Mouse (Mus musculus): ENCODE data around the gene Olfr190. TPM values are rescaled to one million over a fixed set of nuclear protein-coding genes. Genes with fewer than 3 reads are reported as not detected.
"Not testable (repeated sequence)": the region's sequence is repeated elsewhere in the genome, so short reads cannot be mapped to it uniquely, and the experiment has no call there.

Gene Olfr190
- not detected in 2 replicates for polyA plus RNA-seq (2014; fragmentation: Nextera tagmentation; extraction: Ambion mirVana)

GRCm38 (mm10) chr16:59077905-59078304, at the start of gene Olfr190:
Gene Olfr190, minus strand, starts transcription at chr16:59078005.
- H3K27ac ChIP-seq, result no peak within 1 kb of the TSS
- no peak within 1 kb of the TSS for H3K9ac ChIP-seq
- H3K4me3 ChIP-seq (replicated peaks; ENCODE audit: low read length), result no peak within 1 kb of the TSS
- no peaks in the 10 kb centered on the region for H3K9me3 ChIP-seq (ENCODE audit: control insufficient read depth, low read length)
- H3K4me2 ChIP-seq (replicated peaks), result no peak within 1 kb of the TSS
- DNase-seq (ENCODE audit: low spot score), result no peak
- ATAC-seq (ENCODE audit: low FRiP score), result no peak
- WGBS, result 96% methylated on average over 5 of the region's 5 CpGs
- no peaks in the 10 kb centered on the region for H3K36me3 ChIP-seq (replicated peaks; ENCODE audit: control insufficient read depth, insufficient read depth)
- H3K4me1 ChIP-seq (replicated peaks; ENCODE audit: control insufficient read depth, insufficient read depth, low read length), result no peaks in the 10 kb centered on the region
- H3K27me3 ChIP-seq (ENCODE audit: control insufficient read depth, insufficient read depth, low read length), result no peaks in the 10 kb centered on the region

DNA sequence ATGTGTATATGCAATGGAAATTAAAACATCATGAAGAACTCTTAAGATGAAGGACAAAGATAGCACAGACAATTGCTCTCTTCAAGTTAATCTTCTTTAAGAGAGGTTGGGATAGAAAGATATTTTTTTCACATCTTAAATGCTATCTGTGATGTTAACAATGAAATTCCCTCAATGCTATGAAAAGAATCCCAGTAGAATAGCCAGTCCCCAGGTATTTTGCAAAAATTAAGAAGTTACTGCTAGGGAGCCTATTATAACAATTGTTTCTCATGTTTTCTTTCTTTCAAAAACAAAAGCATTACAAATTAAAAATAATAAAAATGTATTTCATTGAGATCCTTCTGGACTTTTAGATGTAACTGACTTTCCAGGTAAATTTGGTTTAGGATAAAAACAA, 43.2 kb upstream of the Olfr190 start, which contains the start of gene Olfr194:
TSS of gene Olfr194 (minus strand) at position 101 of the 400 bp plus-strand sequence.
- no peak for DNase-seq (ENCODE audit: low spot score)
- Histone ChIP-seq H3K4me2 (replicated peaks) (no peak within 1 kb of the TSS), H3K4me3 (replicated peaks; ENCODE audit: low read length) (no peak within 1 kb of the TSS), H3K9ac (no peak within 1 kb of the TSS), H3K4me1 (replicated peaks; ENCODE audit: control insufficient read depth, insufficient read depth, low read length) (no peaks in the 10 kb centered on the region), H3K27me3 (ENCODE audit: control insufficient read depth, insufficient read depth, low read length) (no peaks in the 10 kb centered on the region), H3K27ac (no peak within 1 kb of the TSS), H3K36me3 (replicated peaks; ENCODE audit: control insufficient read depth, insufficient read depth) (no peaks in the 10 kb centered on the region), H3K9me3 (ENCODE audit: control insufficient read depth, low read length) (no peaks in the 10 kb centered on the region)
- ATAC-seq (ENCODE audit: low FRiP score), result no peak

- no peaks in the 10 kb centered on the region for H3K4me1 ChIP-seq (replicated peaks; ENCODE audit: control insufficient read depth, insufficient read depth, low read length)
- ATAC-seq (ENCODE audit: low FRiP score), result no peak
Measured at GRCm38 (mm10) chr16:59111781-59112180, 34.0 kb upstream of the Olfr190 start, which contains the start of gene Olfr193. Gene Olfr193, minus strand, starts transcription at chr16:59111881.

GRCm38 (mm10) chr16:59108522-59108921, 30.7 kb upstream of the Olfr190 start:
- not testable (repeated sequence) for H3K4me3 ChIP-seq (replicated peaks; ENCODE audit: low read length); DNase-seq (ENCODE audit: low spot score); H3K36me3 ChIP-seq (replicated peaks; ENCODE audit: control insufficient read depth, insufficient read depth); H3K27ac ChIP-seq; H3K27me3 ChIP-seq (ENCODE audit: control insufficient read depth, insufficient read depth, low read length); ATAC-seq (ENCODE audit: low FRiP score); H3K4me1 ChIP-seq (replicated peaks; ENCODE audit: control insufficient read depth, insufficient read depth, low read length); H3K9ac ChIP-seq; H3K9me3 ChIP-seq (ENCODE audit: control insufficient read depth, low read length); H3K4me2 ChIP-seq (replicated peaks)
- WGBS, result 71% methylated on average over 5 of the region's 5 CpGs

More at GRCm38 (mm10) chr16:59111781-59112180, 34.0 kb upstream of the Olfr190 start, which contains the start of gene Olfr193:
- Histone ChIP-seq H3K4me2 (replicated peaks) (no peak within 1 kb of the TSS), H3K4me3 (replicated peaks; ENCODE audit: low read length) (no peak within 1 kb of the TSS), H3K36me3 (replicated peaks; ENCODE audit: control insufficient read depth, insufficient read depth) (no peaks in the 10 kb centered on the region), H3K9ac (no peak within 1 kb of the TSS), H3K9me3 (ENCODE audit: control insufficient read depth, low read length) (no peaks in the 10 kb centered on the region), H3K27ac (no peak within 1 kb of the TSS), H3K27me3 (ENCODE audit: control insufficient read depth, insufficient read depth, low read length) (no peaks in the 10 kb centered on the region)
- DNase-seq (ENCODE audit: low spot score), result no peak
- 70% methylated on average over 1 of the region's 1 CpGs for WGBS

DNA sequence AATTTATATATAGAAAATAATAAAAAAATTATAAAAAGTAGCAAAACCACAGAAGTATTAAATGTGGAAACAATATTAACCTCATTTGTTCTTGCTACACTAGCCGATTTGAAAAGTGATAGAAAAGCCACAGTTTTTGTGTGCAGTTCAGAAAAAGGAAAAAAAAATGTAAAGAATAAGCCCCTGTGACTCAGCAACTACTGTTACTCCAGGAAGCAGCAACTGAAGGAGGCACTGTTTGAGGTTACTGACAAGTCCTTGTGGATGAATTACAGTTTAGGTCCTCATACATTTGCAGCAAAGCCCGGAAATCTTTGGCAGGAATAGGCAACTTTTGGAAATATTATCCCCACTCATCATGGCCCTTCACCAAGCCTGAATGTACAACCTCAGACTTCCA, 27.5 kb upstream of the Olfr190 start:
- Histone ChIP-seq H3K27ac (no peak overlapping the region), H3K9me3 (ENCODE audit: control insufficient read depth, low read length) (no peaks in the 10 kb centered on the region), H3K27me3 (ENCODE audit: control insufficient read depth, insufficient read depth, low read length) (no peaks in the 10 kb centered on the region), H3K4me1 (replicated peaks; ENCODE audit: control insufficient read depth, insufficient read depth, low read length) (no peaks in the 10 kb centered on the region), H3K36me3 (replicated peaks; ENCODE audit: control insufficient read depth, insufficient read depth) (no peaks in the 10 kb centered on the region), H3K4me3 (replicated peaks; ENCODE audit: low read length) (no peak overlapping the region), H3K4me2 (replicated peaks) (no peak overlapping the region), H3K9ac (no peak overlapping the region)
- DNase-seq (ENCODE audit: low spot score) (no peak), ATAC-seq (ENCODE audit: low FRiP score) (no peak)
- WGBS, result 88% methylated on average over 2 of the region's 2 CpGs

- H3K27me3 ChIP-seq (ENCODE audit: control insufficient read depth, insufficient read depth, low read length); H3K4me1 ChIP-seq (replicated peaks; ENCODE audit: control insufficient read depth, insufficient read depth, low read length); H3K4me2 ChIP-seq (replicated peaks); ATAC-seq (ENCODE audit: low FRiP score); DNase-seq (ENCODE audit: low spot score); H3K9ac ChIP-seq; H3K4me3 ChIP-seq (replicated peaks; ENCODE audit: low read length); H3K9me3 ChIP-seq (ENCODE audit: control insufficient read depth, low read length); H3K27ac ChIP-seq; H3K36me3 ChIP-seq (replicated peaks; ENCODE audit: control insufficient read depth, insufficient read depth): not testable (repeated sequence)
- 36% methylated on average over 1 of the region's 1 CpGs for WGBS
Measured at GRCm38 (mm10) chr16:59089722-59090121, 11.9 kb upstream of the Olfr190 start, which contains the start of gene Olfr191. Gene Olfr191, minus strand, starts transcription at chr16:59089822.

GRCm38 (mm10) chr16:59081113-59081512, 3.3 kb upstream of the Olfr190 start:
- WGBS, result 92% methylated on average over 2 of the region's 2 CpGs
- H3K27me3 ChIP-seq (ENCODE audit: control insufficient read depth, insufficient read depth, low read length); DNase-seq (ENCODE audit: low spot score): not testable (repeated sequence)

DNA sequence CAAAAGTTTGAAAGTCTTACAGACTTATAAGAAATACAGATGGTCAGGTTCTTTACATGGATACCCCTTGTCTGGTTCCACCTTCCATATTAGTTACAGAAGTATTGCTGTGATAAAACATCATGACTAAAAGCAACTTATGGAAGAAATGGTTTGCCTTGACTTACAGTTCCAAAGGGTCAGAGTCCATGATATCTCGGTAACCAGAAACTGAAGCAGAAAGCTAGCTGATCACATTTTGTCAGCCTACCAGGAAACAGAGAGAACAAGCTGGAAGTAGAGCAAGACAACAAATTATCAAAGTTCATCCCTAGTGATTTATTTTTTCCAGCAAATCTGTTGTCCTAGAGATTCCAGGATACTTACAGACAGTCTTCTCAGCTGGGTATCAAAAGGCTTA, 4.3 kb downstream of the Olfr190 start:
- ATAC-seq (ENCODE audit: low FRiP score), result no peak
- Histone ChIP-seq H3K27me3 (ENCODE audit: control insufficient read depth, insufficient read depth, low read length) (no peaks in the 10 kb centered on the region), H3K9me3 (ENCODE audit: control insufficient read depth, low read length) (no peaks in the 10 kb centered on the region), H3K27ac (no peak overlapping the region), H3K4me2 (replicated peaks) (no peak overlapping the region), H3K4me1 (replicated peaks; ENCODE audit: control insufficient read depth, insufficient read depth, low read length) (no peaks in the 10 kb centered on the region), H3K4me3 (replicated peaks; ENCODE audit: low read length) (no peak overlapping the region), H3K9ac (no peak overlapping the region), H3K36me3 (replicated peaks; ENCODE audit: control insufficient read depth, insufficient read depth) (no peaks in the 10 kb centered on the region)
- DNase-seq (ENCODE audit: low spot score), result no peak
- 83% methylated on average over 1 of the region's 1 CpGs for WGBS

More at GRCm38 (mm10) chr16:59081113-59081512, 3.3 kb upstream of the Olfr190 start:
- not testable (repeated sequence) for ATAC-seq (ENCODE audit: low FRiP score); H3K4me2 ChIP-seq (replicated peaks); H3K9ac ChIP-seq; H3K4me1 ChIP-seq (replicated peaks; ENCODE audit: control insufficient read depth, insufficient read depth, low read length); H3K36me3 ChIP-seq (replicated peaks; ENCODE audit: control insufficient read depth, insufficient read depth); H3K4me3 ChIP-seq (replicated peaks; ENCODE audit: low read length); H3K27ac ChIP-seq; H3K9me3 ChIP-seq (ENCODE audit: control insufficient read depth, low read length)

GRCm38 (mm10) chr16:59071755-59072154, 6.0 kb downstream of the Olfr190 start:
- Histone ChIP-seq H3K27ac (no peak overlapping the region), H3K9me3 (ENCODE audit: control insufficient read depth, low read length) (no peaks in the 10 kb centered on the region)

DNA sequence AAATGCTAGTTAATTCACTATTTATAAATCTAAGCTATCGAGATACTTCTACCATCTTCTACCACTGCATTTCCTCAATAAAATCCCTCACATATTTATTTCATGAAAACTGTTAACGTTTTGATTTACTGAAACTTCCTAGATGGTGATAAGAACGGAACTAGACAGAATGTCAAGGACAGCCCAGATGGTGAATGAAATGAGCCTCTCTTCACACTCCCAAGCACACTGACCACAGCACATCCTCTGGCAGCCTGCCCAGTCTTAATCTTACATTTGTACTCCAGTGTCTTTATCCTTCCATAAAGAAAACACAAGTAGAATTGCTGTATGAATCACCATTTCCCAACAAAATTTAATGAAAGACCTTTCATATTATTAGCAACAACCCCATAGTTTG, 15.4 kb downstream of the Olfr190 start:
- H3K4me1 ChIP-seq (replicated peaks; ENCODE audit: control insufficient read depth, insufficient read depth, low read length); H3K9me3 ChIP-seq (ENCODE audit: control insufficient read depth, low read length); H3K36me3 ChIP-seq (replicated peaks; ENCODE audit: control insufficient read depth, insufficient read depth); H3K9ac ChIP-seq; H3K4me3 ChIP-seq (replicated peaks; ENCODE audit: low read length); ATAC-seq (ENCODE audit: low FRiP score); H3K27ac ChIP-seq; H3K4me2 ChIP-seq (replicated peaks); DNase-seq (ENCODE audit: low spot score); H3K27me3 ChIP-seq (ENCODE audit: control insufficient read depth, insufficient read depth, low read length): not testable (repeated sequence)
- 77% methylated on average over 3 of the region's 3 CpGs for WGBS

More at GRCm38 (mm10) chr16:59071755-59072154, 6.0 kb downstream of the Olfr190 start:
- DNase-seq (ENCODE audit: low spot score) (no peak), ATAC-seq (ENCODE audit: low FRiP score) (no peak)
- H3K4me2 ChIP-seq (replicated peaks), result no peak overlapping the region
- no peaks in the 10 kb centered on the region for H3K27me3 ChIP-seq (ENCODE audit: control insufficient read depth, insufficient read depth, low read length)
- no peak overlapping the region for H3K9ac ChIP-seq
- no peaks in the 10 kb centered on the region for H3K4me1 ChIP-seq (replicated peaks; ENCODE audit: control insufficient read depth, insufficient read depth, low read length)
- H3K36me3 ChIP-seq (replicated peaks; ENCODE audit: control insufficient read depth, insufficient read depth), result no peaks in the 10 kb centered on the region
- H3K4me3 ChIP-seq (replicated peaks; ENCODE audit: low read length), result no peak overlapping the region

Data from hindbrain, embryonic 14.5 days (tissue).